Mouse (Mus musculus) CH12.LX (cell line): Measurements from ENCODE around the gene Psma7.

Experiments
- CTCF ChIP-seq, 2 experiments: IDR thresholded peaks in 1 of 2; conservative IDR thresholded peaks in 1 of 2; 2 replicates each; pipeline ENCODE4 v1.5.1; 2011 to 2012; ENCODE audit warnings: low read depth in 2 of 2, low read length in 2 of 2, improper control_type of control experiment in 1 of 2, inconsistent platforms in 1 of 2, mild to moderate bottlenecking in 1 of 2, moderate library complexity in 1 of 2
- E2F4 ChIP-seq: IDR thresholded peaks from 2 replicates; pipeline ENCODE4 v1.6.1; 2011; ENCODE audit warnings: low read depth, low read length, improper control_type of control experiment; ENCODE audit not compliant: insufficient replicate concordance
- UBTF ChIP-seq: IDR thresholded peaks from 2 replicates; pipeline ENCODE4 v1.6.1; 2012; ENCODE audit warnings: low read depth, mild to moderate bottlenecking, inconsistent platforms, low read length, improper control_type of control experiment, moderate library complexity

- no peak for TF ChIP-seq CTCF (conservative IDR thresholded peaks at IDR 0.05 in 1 of 2, IDR thresholded peaks at IDR 0.05 in 1 of 2; ENCODE audit: low read depth in 2 of 2, low read length in 2 of 2)
- no peak for TF ChIP-seq E2F4
- TF ChIP-seq UBTF, result no peak
These were observed 24.6 kb downstream of the Psma7 start for GRCm38 (mm10) chr2:180017632-180018031.
